Mouse (Mus musculus) adipose tissue, adult 10 weeks (tissue): Measurements from ENCODE around the gene Rsph1. TPM values are rescaled to one million over a fixed set of nuclear protein-coding genes. Genes with fewer than 3 reads are reported as not detected.

Experiments
- polyA plus RNA-seq: library from polyadenylated mRNA; stranded (reverse); fragments of 350-450 nt; fragmentation: Illumina TruSeq; extraction: RNeasy Lipid Tissue Mini Kit (QIAGEN cat#74804); gene quantifications from one replicate; pipeline ENCODE4 v1.2.3, GENCODE M21; 2014; ENCODE audit warnings: low read depth, low replicate concordance

The Rsph1 gene
- 41.9 TPM for polyA plus RNA-seq

GRCm38 (mm10) chr17:31276922-31277918 is at the start of gene Rsph1:
Gene Rsph1, minus strand, starts transcription at chr17:31277383.

GRCm38 (mm10) chr17:31286492-31286891 is 9.3 kb upstream of the Rsph1 start, which contains the start of gene Slc37a1:
Gene Slc37a1, plus strand, starts transcription at chr17:31286792.

GRCm38 (mm10) chr17:31207771-31208334 is 69.3 kb downstream of the Rsph1 start, which contains the start of gene Ubash3a:
Gene Ubash3a, plus strand, starts transcription at chr17:31207873.

Other genes with a start within 250 kb of the Rsph1 start
- gene Abcg1, start 219.7 kb downstream of the Rsph1 start, polyA plus RNA-seq = 9.5 TPM
- gene Tff3, start 147.7 kb downstream of the Rsph1 start, polyA plus RNA-seq = not detected
- gene Tff2, start 133.1 kb downstream of the Rsph1 start, polyA plus RNA-seq = not detected
- gene Tff1, start 112.1 kb downstream of the Rsph1 start, polyA plus RNA-seq = not detected
- gene Tmprss3, start 78.4 kb downstream of the Rsph1 start, polyA plus RNA-seq = 0.12 TPM
- 0.15 TPM for gene Ubash3a, start 69.5 kb downstream of the Rsph1 start, polyA plus RNA-seq
- gene Slc37a1, start 9.4 kb upstream of the Rsph1 start, polyA plus RNA-seq = 24.3 TPM
- 3.9 TPM for gene Pde9a, start 108.8 kb upstream of the Rsph1 start, polyA plus RNA-seq
- gene Wdr4, start 242.6 kb upstream of the Rsph1 start, polyA plus RNA-seq = 22.1 TPM
- 290 TPM for gene Ndufv3, start 242.7 kb upstream of the Rsph1 start, polyA plus RNA-seq